Mouse (Mus musculus): ENCODE data around the gene Gna14.

Gna14 gene

GRCm38 (mm10) chr19:16435531-16436231, at the start of gene Gna14:
TSS of gene Gna14 (plus strand) at chr19:16435762.
- 0 out of 2 replicates have a peak, but pooled peaks have one; percentile 48 for ATAC-seq (ENCODE audit: low TSS enrichment)

DNA sequence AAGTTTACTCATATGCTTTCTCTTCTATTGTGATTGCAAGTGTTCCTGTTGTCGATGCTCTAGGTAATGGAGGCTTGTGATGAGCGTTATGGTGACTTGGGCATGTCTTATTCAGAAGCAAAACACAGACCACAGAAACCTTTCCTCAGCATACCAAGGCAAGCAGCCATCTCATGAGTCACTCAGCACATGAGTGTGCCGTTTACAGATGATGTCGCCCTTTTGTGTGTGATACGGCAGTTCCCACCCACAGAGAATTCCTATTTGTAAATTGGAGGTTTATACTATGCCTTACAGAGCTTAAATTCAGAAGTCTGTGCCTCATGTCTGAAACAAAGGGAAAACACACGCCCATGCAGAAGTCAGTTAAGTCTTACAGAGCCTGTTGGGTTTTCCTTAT, 49.0 kb upstream of the Gna14 start:
- ATAC-seq (ENCODE audit: low TSS enrichment) = peak; percentile 78

- no peak for ATAC-seq (ENCODE audit: low TSS enrichment)
Observed at GRCm38 (mm10) chr19:16390192-16390795, 45.3 kb upstream of the Gna14 start.

- ATAC-seq (ENCODE audit: low TSS enrichment) = no peak
Observed at GRCm38 (mm10) chr19:16394381-16394780, 41.2 kb upstream of the Gna14 start.

- no peak for ATAC-seq (ENCODE audit: low TSS enrichment)
Observed at GRCm38 (mm10) chr19:16403101-16403500, 32.5 kb upstream of the Gna14 start.

DNA sequence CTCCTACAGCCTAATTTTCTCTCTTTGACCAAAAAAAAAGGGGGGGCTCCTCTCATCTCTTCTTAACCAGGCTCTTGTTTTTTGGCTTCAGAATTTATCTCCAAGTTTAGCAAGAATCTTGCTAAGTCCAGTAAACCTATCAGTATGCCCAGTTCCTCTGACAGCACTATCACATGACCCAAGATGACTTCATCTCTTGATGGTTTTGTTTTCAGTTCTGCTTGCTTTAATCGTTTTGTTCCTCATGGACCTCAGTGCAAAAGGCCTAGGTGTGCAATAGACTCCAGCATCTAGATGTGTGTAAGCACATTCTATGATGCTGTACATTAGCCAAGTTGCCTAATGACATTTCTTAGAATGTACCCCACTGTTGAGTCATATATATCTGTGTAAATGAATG, 27.8 kb upstream of the Gna14 start:
- no peak for ATAC-seq (ENCODE audit: low TSS enrichment)

DNA sequence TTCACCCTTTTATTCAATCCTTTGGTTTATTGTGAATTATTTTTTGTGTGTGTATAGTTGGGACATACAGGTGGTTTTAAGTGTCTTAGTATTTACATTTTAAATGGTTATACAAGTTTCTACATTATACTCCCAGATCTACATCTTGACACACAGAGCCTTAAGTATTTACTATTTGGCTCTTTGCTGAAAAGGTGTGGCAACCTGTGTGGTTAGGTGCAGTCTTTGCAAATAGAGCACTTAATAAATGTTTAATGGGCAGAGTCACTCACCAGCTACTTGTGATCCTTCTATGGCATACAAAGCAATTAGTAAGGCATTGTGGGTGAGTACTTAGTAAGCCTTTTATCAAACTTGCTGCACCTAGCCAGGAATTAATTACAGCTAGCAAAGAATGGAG, 24.3 kb upstream of the Gna14 start:
- ATAC-seq (ENCODE audit: low TSS enrichment) = no peak

- ATAC-seq (ENCODE audit: low TSS enrichment) = no peak
Observed at GRCm38 (mm10) chr19:16418086-16418663, 17.4 kb upstream of the Gna14 start.

DNA sequence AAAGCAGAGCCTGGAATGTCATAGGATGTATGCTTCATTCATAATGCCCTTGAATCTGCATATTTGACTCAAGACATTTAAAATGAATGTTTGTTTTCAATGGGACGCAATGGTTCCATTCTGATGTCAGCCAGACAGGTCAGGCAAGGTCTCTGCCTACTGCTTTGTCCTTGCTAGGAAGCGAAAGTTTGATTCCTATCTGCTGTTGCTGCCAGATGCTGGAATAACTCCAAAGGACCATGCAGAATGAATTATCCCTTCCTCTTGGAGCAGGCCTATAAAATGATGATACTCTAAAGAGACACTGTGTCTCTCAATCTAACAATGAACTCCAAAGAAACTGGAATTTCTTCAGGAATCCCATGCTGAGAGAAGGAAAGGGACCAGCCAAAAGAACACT, 10.0 kb upstream of the Gna14 start:
- ATAC-seq (ENCODE audit: low TSS enrichment) = no peak

DNA sequence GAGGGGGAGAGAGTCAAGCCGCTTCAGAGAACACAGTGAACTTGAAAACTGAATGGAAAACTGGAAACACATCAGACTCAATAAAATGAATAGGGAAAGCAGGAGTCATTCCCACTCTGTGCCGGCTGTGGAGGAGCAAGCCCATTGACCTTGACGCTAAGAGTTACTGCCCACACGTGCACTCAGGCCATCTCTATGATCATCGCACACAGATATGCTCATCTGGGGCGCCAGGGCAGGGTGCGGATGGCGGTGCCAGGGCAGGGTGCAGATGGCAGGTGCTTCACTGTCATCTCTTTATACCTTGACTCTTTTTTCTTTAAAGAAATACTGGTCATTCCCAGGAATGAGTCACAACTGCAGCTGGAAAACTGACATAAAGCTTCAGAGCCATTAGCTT, 4.2 kb upstream of the Gna14 start:
- ATAC-seq (ENCODE audit: low TSS enrichment) = no peak

- 0 out of 2 replicates have a peak, but pooled peaks have one; percentile 31 for ATAC-seq (ENCODE audit: low TSS enrichment)
Observed at GRCm38 (mm10) chr19:16434879-16435278, 683 bp upstream of the Gna14 start.

- 0 out of 2 replicates have a peak, but pooled peaks have one; percentile 47 for ATAC-seq (ENCODE audit: low TSS enrichment)
Observed at GRCm38 (mm10) chr19:16436335-16437169, 990 bp downstream of the Gna14 start.

DNA sequence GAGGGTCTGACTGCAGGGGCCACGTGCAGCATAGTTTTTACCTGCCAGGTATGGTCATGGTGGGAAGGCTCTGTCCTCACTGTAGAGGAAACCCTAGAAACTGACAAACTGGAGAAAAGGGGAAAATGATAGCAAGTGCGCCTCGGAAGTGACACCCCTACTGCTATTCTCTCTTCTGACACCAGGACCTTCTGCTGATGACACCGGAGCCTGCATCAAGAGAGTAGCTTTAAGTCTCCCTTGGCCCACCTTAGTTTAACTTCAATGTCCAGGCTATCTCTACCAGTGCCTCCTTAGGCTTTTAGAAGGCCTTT, 1.6 kb downstream of the Gna14 start:
- no peak for ATAC-seq (ENCODE audit: low TSS enrichment)

- ATAC-seq (ENCODE audit: low TSS enrichment) = no peak
Observed at GRCm38 (mm10) chr19:16437906-16438305, 2.3 kb downstream of the Gna14 start.

DNA sequence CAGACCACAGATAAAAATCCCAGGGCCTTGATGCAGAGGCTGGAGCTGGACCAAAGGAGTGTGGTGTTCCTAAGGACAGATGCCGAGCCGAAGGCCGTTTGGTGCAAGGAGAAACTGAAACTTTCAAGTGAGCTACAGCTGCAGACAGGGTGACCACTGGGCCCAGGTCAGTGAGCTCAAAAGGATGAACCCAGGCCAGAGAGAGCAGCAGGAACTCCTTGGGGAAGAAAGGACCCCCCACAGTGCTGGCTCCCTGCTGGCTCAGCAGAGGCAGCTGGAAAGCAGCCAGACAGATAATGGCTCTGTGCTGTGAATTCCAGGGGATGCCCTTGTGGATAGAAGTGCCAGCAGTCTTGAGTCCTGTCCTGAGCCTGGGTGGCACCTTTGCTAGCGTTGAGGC, 3.7 kb downstream of the Gna14 start:
- no peak for ATAC-seq (ENCODE audit: low TSS enrichment)

DNA sequence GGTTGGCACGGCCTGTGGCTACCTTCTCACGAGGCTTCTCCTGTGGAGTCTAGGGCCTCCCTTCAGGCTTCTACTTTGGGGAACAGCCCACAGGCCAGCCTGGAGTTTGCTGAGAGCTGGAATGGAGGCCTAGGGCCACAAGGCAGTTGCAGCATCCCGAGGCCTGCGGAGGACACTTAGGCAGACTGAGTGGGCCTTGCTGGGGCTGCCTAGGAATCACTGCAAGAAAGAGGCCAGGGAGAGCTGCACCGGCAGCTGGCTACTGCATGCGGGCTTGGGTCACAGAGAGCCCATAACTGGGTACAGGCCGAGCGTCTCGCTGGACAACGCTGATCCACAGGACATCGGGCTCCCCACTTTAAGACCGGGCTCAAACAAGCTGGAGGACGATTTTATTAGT, 4.3 kb downstream of the Gna14 start:
- ATAC-seq (ENCODE audit: low TSS enrichment) = no peak

- no peak for ATAC-seq (ENCODE audit: low TSS enrichment)
Observed at GRCm38 (mm10) chr19:16441329-16441728, 5.8 kb downstream of the Gna14 start.

- no peak for ATAC-seq (ENCODE audit: low TSS enrichment)
Observed at GRCm38 (mm10) chr19:16443335-16443734, 7.8 kb downstream of the Gna14 start.

DNA sequence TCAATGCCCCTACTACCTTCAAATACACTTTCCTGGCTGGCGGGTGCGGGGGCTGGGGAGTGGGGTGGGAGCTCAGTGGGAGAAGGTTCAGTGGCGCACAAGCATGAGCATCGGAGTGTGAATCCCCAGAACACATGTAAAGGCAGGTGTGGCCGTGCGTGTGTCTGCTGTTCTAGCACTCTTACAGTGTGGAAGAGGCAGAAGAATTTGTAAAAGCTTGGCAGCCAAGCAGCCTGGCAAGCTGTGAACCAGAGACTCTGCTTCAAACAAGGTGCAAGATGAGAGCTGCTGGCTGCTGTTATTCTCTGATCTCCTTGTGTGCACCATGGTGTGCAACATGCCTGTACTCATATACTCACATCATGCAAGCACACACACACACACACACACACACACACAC, 11.1 kb downstream of the Gna14 start:
- no peak; the same call in 1 of the 2 replicates for ATAC-seq (ENCODE audit: low TSS enrichment)

DNA sequence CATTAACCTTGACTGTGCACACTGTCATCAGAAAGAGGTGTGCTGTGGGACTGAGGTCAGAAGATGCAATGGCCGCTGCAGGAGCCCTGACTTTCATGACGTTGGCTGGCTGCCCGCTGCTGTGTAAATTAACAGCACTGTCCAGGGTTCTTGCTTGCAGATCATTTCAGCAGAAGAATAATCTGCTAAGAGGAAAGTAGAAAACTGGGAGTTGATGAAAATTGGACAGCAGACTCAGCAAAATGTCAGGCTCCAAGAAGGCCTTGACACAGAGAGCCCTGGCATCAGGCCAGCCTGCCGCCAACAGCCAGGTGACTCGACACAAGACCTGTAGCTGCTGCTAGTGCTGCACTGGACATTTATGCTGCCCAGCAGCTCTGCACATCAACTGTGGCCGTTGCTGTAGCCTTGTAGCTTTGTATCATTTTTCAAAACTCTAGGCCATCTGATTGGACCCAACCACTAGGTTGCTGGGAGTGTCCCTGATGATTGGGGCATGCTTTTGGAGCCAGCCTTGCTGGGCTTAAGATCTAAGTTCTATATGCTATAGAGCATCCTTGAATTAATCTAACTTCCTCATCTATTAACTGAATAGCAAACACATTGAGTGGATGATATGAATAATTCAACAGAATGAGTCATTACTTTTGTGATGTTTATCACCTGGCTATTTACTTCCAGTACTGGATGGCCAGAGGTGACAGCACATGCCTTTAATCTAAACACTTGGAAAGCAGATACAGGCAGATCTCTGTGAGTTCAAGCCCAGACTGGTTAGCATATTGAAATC, 12.5 kb downstream of the Gna14 start:
- no peak for ATAC-seq (ENCODE audit: low TSS enrichment)

DNA sequence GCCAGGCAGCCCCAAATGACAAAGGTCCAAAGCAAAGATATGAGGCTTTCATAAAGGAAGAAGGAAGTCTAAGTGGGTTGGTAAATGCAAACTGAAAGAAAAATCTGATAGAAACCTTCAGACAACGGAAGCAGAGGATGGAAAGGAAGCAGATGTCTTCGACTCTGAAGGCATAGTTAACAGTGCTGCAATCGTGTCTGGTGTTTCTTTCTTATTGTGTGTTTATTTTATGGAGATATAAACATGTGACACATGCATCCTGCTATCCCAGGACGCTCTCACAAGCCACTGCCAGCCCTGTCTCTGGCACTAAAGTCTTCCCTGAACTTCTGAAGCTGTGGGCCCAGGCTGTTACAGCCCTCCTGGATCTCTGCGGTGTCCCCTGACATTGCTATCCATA, 13.2 kb downstream of the Gna14 start:
- no peak for ATAC-seq (ENCODE audit: low TSS enrichment)

- ATAC-seq (ENCODE audit: low TSS enrichment) = no peak
Observed at GRCm38 (mm10) chr19:16450824-16451223, 15.3 kb downstream of the Gna14 start.
